Mouse (Mus musculus): ENCODE data around the gene Epn1. TPM values are rescaled to one million over a fixed set of nuclear protein-coding genes. Genes with fewer than 3 reads are reported as not detected.

Gene Epn1
- polyA plus RNA-seq, 1 experiment from 2014 or later = 46.6 TPM

DNA sequence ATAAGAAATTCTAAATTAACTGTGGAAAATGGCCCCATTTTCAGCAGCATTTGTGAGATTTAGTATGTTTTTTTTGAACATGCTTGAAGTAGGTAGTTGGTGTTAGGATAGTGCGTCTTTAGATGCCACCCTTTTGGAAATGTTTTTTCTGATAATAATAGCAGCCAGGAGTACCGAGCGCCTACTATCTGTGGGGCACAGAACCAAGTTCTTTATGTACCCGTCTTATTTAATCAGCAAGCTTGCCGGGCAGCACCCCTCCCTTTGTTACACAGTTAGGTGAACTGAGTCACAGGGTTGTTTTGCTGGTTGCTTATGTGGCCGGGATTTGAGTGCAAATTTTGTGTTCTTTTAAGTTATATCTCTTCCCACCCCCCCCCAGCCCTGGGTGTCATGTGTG is 1.2 kb downstream of the Epn1 start:
- peak overlapping the region; percentile 98 for H3K9ac ChIP-seq (ENCODE audit: low read depth, low read length)
- whole genome bisulfite sequencing (ENCODE audit: insufficient replicate concordance) = 11% methylated on average over 6 of the region's 6 CpGs
- peaks cover 37% of the 10 kb centered on the region for H3K36me3 ChIP-seq (ENCODE audit: control insufficient read depth, insufficient read depth)
- H3K9me3 ChIP-seq (replicated peaks; ENCODE audit: control insufficient read depth, low read length) = no peaks in the 10 kb centered on the region
- H3K4me2 ChIP-seq (ENCODE audit: low read depth, low read length) = peak overlapping the region; percentile 68
- peak; percentile 51 for ATAC-seq (ENCODE audit: low read depth)
- peak overlapping the region; percentile 95 for H3K27ac ChIP-seq (ENCODE audit: low read length)
- H3K4me3 ChIP-seq (ENCODE audit: low read depth, low read length) = peak overlapping the region; percentile 98
- H3K4me1 ChIP-seq (ENCODE audit: control insufficient read depth, low read depth, low read length) = peaks cover 45% of the 10 kb centered on the region
- no peaks in the 10 kb centered on the region for H3K27me3 ChIP-seq (ENCODE audit: control insufficient read depth, insufficient read depth, low read depth, low read length)

- Histone ChIP-seq H3K27me3 (ENCODE audit: control insufficient read depth, insufficient read depth, low read depth, low read length) (no peaks in the 10 kb centered on the region), H3K4me1 (ENCODE audit: control insufficient read depth, low read depth, low read length) (peaks cover 40% of the 10 kb centered on the region), H3K9ac (ENCODE audit: low read depth, low read length) (peak overlapping the region; percentile 98), H3K27ac (ENCODE audit: low read length) (peak overlapping the region; percentile 95), H3K9me3 (replicated peaks; ENCODE audit: control insufficient read depth, low read length) (no peaks in the 10 kb centered on the region), H3K4me2 (ENCODE audit: low read depth, low read length) (peak overlapping the region; percentile 68), H3K4me3 (ENCODE audit: low read depth, low read length) (peak overlapping the region; percentile 98), H3K36me3 (ENCODE audit: control insufficient read depth, insufficient read depth) (peaks cover 36% of the 10 kb centered on the region)
- no peak for ATAC-seq (ENCODE audit: low read depth)
- WGBS (ENCODE audit: insufficient replicate concordance) = 81% methylated on average over 2 of the region's 2 CpGs
Measured at GRCm38 (mm10) chr7:5081939-5082338, 1.9 kb downstream of the Epn1 start.

DNA sequence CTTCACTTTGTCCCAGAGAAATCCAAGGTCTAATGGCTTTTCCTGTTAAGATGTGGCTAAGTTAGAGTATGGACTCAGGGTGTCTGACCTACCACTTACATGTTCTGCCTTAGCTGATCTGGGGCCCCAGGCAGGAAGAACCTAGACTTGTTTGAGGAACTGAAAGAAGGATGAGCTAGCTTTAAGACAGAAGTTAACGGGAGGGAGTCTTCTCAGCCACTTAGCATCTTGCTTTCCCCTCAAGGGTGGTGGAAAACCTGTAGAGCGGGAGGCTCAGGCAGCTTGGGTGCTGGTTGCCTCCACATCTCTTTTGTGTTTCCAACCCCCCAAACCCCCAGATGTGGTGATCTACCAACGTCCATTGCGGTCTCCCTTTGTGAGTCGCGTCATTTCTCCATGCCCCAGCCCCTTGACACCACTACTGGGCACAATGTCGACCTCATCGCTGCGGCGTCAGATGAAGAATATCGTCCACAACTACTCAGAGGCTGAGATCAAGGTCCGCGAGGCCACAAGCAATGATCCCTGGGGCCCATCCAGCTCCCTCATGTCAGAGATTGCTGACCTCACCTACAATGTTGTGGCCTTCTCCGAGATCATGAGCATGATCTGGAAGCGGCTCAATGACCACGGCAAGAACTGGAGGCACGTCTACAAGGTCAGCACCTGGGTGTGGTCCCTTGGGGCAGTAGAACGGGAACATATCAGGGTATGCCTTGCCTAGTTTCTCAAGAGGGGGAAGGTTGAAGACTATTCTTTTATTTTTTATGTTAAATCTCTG is 3.5 kb downstream of the Epn1 start:
- H3K27me3 ChIP-seq (ENCODE audit: control insufficient read depth, insufficient read depth, low read depth, low read length) = no peaks in the 10 kb centered on the region
- H3K36me3 ChIP-seq (ENCODE audit: control insufficient read depth, insufficient read depth) = peaks cover 33% of the 10 kb centered on the region
- WGBS (ENCODE audit: insufficient replicate concordance) = 76% methylated on average over 18 of the region's 18 CpGs
- peak overlapping the region; percentile 55; the same call in 1 of the 2 replicates for H3K27ac ChIP-seq (ENCODE audit: low read length)
- H3K9ac ChIP-seq (ENCODE audit: low read depth, low read length) = no peak overlapping the region
- no peak overlapping the region; the same call in none of the 2 replicates for H3K4me2 ChIP-seq (ENCODE audit: low read depth, low read length)
- H3K9me3 ChIP-seq (replicated peaks; ENCODE audit: control insufficient read depth, low read length) = no peaks in the 10 kb centered on the region
- H3K4me1 ChIP-seq (ENCODE audit: control insufficient read depth, low read depth, low read length) = peaks cover 41% of the 10 kb centered on the region
- no peak for ATAC-seq (ENCODE audit: low read depth)
- H3K4me3 ChIP-seq (ENCODE audit: low read depth, low read length) = 0 out of 2 replicates have a peak overlapping the region, but pooled peaks have one; percentile 4

DNA sequence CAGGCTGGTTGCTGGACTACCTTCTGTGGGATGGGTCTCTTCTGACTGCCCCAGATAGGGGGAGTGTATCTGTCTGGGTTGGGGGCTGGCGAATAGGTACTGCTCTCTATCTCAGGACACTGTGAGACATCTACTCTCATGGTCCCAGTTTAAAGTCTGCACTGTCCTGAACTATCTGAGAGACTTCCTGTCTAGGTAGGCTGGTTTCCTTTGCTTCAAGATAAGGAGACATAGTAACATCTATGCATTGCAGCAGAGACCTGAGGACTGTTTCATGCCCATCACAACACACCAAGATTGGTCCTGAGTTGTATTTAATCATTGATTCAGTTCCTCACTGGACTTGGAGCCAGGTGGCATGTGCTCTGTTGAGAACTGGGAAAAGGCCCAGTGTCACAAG is 5.5 kb downstream of the Epn1 start:
- peaks cover 43% of the 10 kb centered on the region for H3K36me3 ChIP-seq (ENCODE audit: control insufficient read depth, insufficient read depth)
- no peak for ATAC-seq (ENCODE audit: low read depth)

GRCm38 (mm10) chr7:5086921-5087440 is 6.9 kb downstream of the Epn1 start:
- H3K27me3 ChIP-seq (ENCODE audit: control insufficient read depth, insufficient read depth, low read depth, low read length) = no peaks in the 10 kb centered on the region
- H3K4me1 ChIP-seq (ENCODE audit: control insufficient read depth, low read depth, low read length) = peaks cover 35% of the 10 kb centered on the region
- no peak overlapping the region for H3K4me2 ChIP-seq (ENCODE audit: low read depth, low read length)
- H3K9ac ChIP-seq (ENCODE audit: low read depth, low read length) = no peak overlapping the region
- WGBS (ENCODE audit: insufficient replicate concordance) = 74% methylated on average over 5 of the region's 5 CpGs
- no peaks in the 10 kb centered on the region for H3K9me3 ChIP-seq (replicated peaks; ENCODE audit: control insufficient read depth, low read length)
- no peak overlapping the region for H3K4me3 ChIP-seq (ENCODE audit: low read depth, low read length)
- H3K36me3 ChIP-seq (ENCODE audit: control insufficient read depth, insufficient read depth) = peaks cover 57% of the 10 kb centered on the region
- no peak for ATAC-seq (ENCODE audit: low read depth)
- no peak overlapping the region for H3K27ac ChIP-seq (ENCODE audit: low read length)

More for the DNA sequence above, 5.5 kb downstream of the Epn1 start:
- H3K9ac ChIP-seq (ENCODE audit: low read depth, low read length) = no peak overlapping the region
- no peak overlapping the region for H3K4me2 ChIP-seq (ENCODE audit: low read depth, low read length)
- no peaks in the 10 kb centered on the region for H3K27me3 ChIP-seq (ENCODE audit: control insufficient read depth, insufficient read depth, low read depth, low read length)
- H3K4me1 ChIP-seq (ENCODE audit: control insufficient read depth, low read depth, low read length) = peaks cover 39% of the 10 kb centered on the region
- H3K9me3 ChIP-seq (replicated peaks; ENCODE audit: control insufficient read depth, low read length) = no peaks in the 10 kb centered on the region
- no peak overlapping the region for H3K4me3 ChIP-seq (ENCODE audit: low read depth, low read length)
- no peak overlapping the region for H3K27ac ChIP-seq (ENCODE audit: low read length)
- WGBS (ENCODE audit: insufficient replicate concordance) = 50% methylated on average over 1 of the region's 1 CpGs

DNA sequence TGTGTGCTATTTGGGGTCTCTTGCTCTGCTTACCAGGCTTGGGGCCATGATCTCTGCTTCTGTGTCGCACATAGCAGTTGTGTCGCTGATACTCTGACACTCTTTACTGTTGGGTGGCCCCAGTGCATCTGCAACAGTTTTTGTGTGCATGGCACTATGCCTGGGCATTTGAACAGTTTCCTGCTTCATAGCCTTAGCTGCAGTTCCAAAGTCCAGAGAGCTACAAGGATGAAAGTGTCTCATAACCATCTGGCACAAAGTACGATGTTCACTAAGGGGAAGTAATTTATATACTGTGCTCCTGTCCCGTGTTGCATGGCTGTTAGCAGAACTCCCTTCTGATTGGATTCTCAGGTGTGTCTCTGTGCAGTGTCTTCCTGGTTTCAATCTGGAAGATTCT is 7.9 kb downstream of the Epn1 start:
- 74% methylated on average over 4 of the region's 4 CpGs for WGBS (ENCODE audit: insufficient replicate concordance)
- ATAC-seq (ENCODE audit: low read depth) = no peak
- Histone ChIP-seq H3K4me3 (ENCODE audit: low read depth, low read length) (no peak overlapping the region), H3K4me2 (ENCODE audit: low read depth, low read length) (no peak overlapping the region), H3K4me1 (ENCODE audit: control insufficient read depth, low read depth, low read length) (peaks cover 28% of the 10 kb centered on the region), H3K9me3 (replicated peaks; ENCODE audit: control insufficient read depth, low read length) (no peaks in the 10 kb centered on the region), H3K36me3 (ENCODE audit: control insufficient read depth, insufficient read depth) (peaks cover 66% of the 10 kb centered on the region), H3K27me3 (ENCODE audit: control insufficient read depth, insufficient read depth, low read depth, low read length) (no peaks in the 10 kb centered on the region), H3K9ac (ENCODE audit: low read depth, low read length) (no peak overlapping the region), H3K27ac (ENCODE audit: low read length) (no peak overlapping the region)

DNA sequence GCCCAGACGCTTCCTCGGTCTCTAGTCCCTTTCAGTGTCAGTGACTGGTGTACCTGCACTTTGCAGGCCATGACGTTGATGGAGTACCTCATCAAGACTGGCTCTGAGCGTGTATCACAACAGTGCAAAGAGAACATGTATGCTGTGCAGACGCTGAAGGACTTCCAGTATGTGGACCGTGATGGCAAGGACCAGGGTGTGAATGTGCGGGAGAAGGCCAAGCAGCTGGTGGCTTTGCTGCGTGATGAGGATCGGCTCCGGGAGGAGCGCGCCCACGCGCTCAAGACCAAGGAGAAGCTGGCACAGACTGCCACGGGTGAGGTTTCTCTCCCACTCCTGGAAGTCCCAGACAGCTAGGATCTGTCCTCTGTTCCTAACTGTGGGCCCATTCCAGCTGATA is 9.8 kb downstream of the Epn1 start:
- no peak for ATAC-seq (ENCODE audit: low read depth)
- H3K27ac ChIP-seq (ENCODE audit: low read length) = no peak overlapping the region
- peaks cover 71% of the 10 kb centered on the region for H3K36me3 ChIP-seq (ENCODE audit: control insufficient read depth, insufficient read depth)
- WGBS (ENCODE audit: insufficient replicate concordance) = 91% methylated on average over 15 of the region's 15 CpGs
- no peaks in the 10 kb centered on the region for H3K9me3 ChIP-seq (replicated peaks; ENCODE audit: control insufficient read depth, low read length)
- peaks cover 15% of the 10 kb centered on the region for H3K4me1 ChIP-seq (ENCODE audit: control insufficient read depth, low read depth, low read length)
- no peak overlapping the region for H3K4me2 ChIP-seq (ENCODE audit: low read depth, low read length)
- no peaks in the 10 kb centered on the region for H3K27me3 ChIP-seq (ENCODE audit: control insufficient read depth, insufficient read depth, low read depth, low read length)
- no peak overlapping the region for H3K4me3 ChIP-seq (ENCODE audit: low read depth, low read length)
- no peak overlapping the region for H3K9ac ChIP-seq (ENCODE audit: low read depth, low read length)

DNA sequence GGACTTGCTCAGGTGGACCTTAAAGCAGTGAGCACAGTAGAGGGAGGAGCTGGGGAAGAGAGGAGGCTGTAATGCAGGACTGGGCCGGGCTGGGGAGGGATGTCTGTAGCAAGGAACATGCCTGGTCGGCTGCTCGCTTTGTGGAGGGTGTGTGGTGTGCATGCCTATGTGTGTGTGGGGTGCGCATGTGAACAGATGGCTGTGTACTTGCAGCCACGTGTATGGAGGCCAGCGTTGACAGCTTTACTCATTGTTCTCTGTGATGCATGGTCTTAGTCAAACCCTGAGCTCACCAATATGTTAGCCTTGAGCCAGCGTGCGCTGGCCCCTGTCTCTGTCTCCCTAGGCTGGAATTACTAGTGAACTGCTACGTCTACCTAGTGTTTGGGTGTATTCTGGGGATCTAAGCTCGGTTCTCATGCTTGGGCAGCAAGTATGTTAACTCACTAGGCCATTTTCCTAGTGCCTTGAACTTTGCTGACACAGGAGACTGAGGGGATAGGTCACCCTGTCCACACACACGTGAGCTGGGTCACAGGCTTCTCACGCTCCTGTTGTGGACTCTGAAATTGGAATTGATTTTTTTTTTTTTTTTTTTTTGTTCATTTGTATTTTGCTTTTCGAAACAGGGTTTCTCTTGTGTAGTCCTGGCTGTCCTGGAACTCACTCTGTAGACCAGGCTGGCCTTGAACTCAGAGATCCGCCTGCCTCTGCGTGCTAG is 11.1 kb downstream of the Epn1 start:
- H3K36me3 ChIP-seq (ENCODE audit: control insufficient read depth, insufficient read depth) = peaks cover 76% of the 10 kb centered on the region
- H3K4me2 ChIP-seq (ENCODE audit: low read depth, low read length) = no peak overlapping the region
- H3K4me1 ChIP-seq (ENCODE audit: control insufficient read depth, low read depth, low read length) = peaks cover 10% of the 10 kb centered on the region
- no peaks in the 10 kb centered on the region for H3K9me3 ChIP-seq (replicated peaks; ENCODE audit: control insufficient read depth, low read length)
- 82% methylated on average over 15 of the region's 15 CpGs for WGBS (ENCODE audit: insufficient replicate concordance)
- H3K9ac ChIP-seq (ENCODE audit: low read depth, low read length) = no peak overlapping the region
- H3K4me3 ChIP-seq (ENCODE audit: low read depth, low read length) = no peak overlapping the region
- peak; percentile 36 for ATAC-seq (ENCODE audit: low read depth)
- H3K27ac ChIP-seq (ENCODE audit: low read length) = no peak overlapping the region
- H3K27me3 ChIP-seq (ENCODE audit: control insufficient read depth, insufficient read depth, low read depth, low read length) = no peaks in the 10 kb centered on the region

DNA sequence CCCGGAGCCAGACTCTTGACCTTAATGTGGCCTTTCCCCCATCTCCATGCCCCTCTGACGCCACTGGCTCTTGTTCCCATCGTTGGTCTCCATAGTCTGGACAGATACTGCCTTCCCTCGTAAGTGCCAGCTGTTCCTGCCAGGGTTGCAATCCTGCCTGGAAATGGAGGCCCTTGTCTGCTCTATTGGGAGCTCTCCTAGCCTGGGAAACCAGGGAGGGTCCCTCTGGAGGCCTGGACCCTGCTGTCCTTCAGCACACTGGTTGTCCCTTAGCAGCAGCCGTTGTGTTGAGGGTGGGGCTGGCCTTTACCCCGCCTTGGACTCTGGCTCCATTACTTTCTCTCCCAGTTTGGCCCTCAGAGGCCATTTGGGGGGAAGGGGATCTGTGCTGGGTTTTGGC is 12.3 kb downstream of the Epn1 start:
- no peaks in the 10 kb centered on the region for H3K9me3 ChIP-seq (replicated peaks; ENCODE audit: control insufficient read depth, low read length)
- no peak overlapping the region for H3K27ac ChIP-seq (ENCODE audit: low read length)
- WGBS (ENCODE audit: insufficient replicate concordance) = 87% methylated on average over 6 of the region's 6 CpGs
- H3K4me3 ChIP-seq (ENCODE audit: low read depth, low read length) = no peak overlapping the region
- H3K9ac ChIP-seq (ENCODE audit: low read depth, low read length) = no peak overlapping the region
- peaks cover 10% of the 10 kb centered on the region for H3K4me1 ChIP-seq (ENCODE audit: control insufficient read depth, low read depth, low read length)
- no peak overlapping the region for H3K4me2 ChIP-seq (ENCODE audit: low read depth, low read length)
- no peaks in the 10 kb centered on the region for H3K27me3 ChIP-seq (ENCODE audit: control insufficient read depth, insufficient read depth, low read depth, low read length)
- peaks cover 78% of the 10 kb centered on the region for H3K36me3 ChIP-seq (ENCODE audit: control insufficient read depth, insufficient read depth)
- ATAC-seq (ENCODE audit: low read depth) = no peak

All from liver, embryonic 16.5 days (tissue).